Mouse (Mus musculus) erythroblast, embryonic 14.5 days (primary cell): ENCODE results near the gene Ccdc137.

Source experiments
- GATA1 ChIP-seq: IDR thresholded peaks from 2 replicates; pipeline ENCODE4 v1.6.1; 2012; ENCODE audit warnings: low read length, inconsistent platforms, mixed read lengths
- TAL1 ChIP-seq: IDR thresholded peaks from 3 replicates; pipeline ENCODE4 v1.6.1; 2012; ENCODE audit warnings: low read length, inconsistent platforms, mixed read lengths

DNA sequence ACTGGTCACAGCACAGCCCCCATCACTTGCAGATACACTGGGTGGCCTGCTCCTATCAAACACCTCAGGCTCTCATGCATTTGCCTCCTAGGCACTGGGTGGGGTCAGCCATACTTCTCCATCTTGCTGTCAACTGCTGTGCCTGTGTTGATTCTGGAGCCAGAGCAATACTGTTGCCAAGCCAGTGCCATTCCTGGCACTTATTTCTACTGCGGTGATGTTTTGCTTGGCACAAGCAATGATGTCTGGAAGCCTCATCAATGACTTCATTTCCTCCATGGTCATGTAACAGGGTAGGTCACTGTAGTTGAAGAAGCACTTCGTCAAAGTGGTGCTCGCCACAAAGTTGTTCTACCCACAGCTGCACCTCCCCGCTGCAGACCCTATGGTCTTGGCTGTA is 7.6 kb downstream of the Ccdc137 start:
- TF ChIP-seq TAL1, result no peak
- no peak for TF ChIP-seq GATA1
